Mouse (Mus musculus) heart, postnatal 25 days (tissue): ENCODE results near the gene Ppp1ca. TPM values are rescaled to one million over a fixed set of nuclear protein-coding genes. Genes with fewer than 3 reads are reported as not detected.

Experiments
- DNase-seq: peaks from one replicate; pipeline ENCODE4 v3.0.0; 2022; ENCODE audit warnings: low spot score
- intact Hi-C: fragments of 180-260 bp; cut with DNase I; formaldehyde crosslinking; loops from one replicate; pipeline ENCODE4 v1.15.1; 2025
- total RNA-seq, 2 experiments: library from RNA; stranded (reverse); gene quantifications; 2 replicates each; pipeline ENCODE4 v1.2.3; 2021

Ppp1ca gene
- total RNA-seq, 2 experiments from 2014 or later = 337 TPM

DNA sequence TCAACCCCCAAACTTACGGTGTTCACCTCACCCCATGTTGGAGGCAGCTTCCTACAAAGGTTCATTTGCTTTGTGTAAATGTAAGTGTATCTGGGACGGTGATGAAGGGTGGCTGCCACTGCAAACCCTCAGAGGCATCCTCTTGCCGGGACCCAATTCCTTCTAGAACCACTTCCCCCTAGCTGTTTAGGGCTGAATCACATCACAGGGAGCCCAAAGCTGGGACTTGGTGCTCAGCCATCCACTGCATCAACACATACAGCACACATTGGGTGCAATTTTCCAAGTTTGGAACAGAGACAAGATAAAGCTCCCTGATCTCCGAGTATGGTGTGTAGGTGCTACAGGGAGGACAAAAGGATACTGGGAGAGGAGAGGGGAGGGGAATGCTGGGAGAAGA lies 13.0 kb downstream of the Ppp1ca start:
- DNase-seq = no peak
- intact Hi-C loops = loop anchor here (5.0 kb wide), 2 partner anchors 38 to 102 kb away; partner anchors contain the start of gene Grk2

DNA sequence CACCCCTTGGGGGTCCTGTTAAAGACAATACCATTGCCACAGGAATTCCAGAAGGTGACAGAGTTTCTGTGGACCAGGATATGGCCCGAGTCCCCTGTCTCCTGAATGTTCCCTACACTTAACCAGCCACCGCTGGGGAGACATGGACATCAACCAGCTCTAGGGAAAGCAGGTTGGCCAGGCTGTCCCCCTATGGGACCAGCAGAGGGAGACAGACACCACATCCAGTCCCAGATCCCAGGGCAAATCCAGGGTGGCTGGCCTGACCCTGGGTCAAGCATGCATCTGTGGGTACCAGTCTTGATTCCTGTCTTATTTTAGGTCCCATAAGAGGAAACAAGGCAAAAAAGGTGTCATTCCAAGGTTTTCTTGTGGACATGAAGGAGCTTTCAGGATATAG lies 15.1 kb downstream of the Ppp1ca start:
- intact Hi-C loops = loop anchor here (1.0 to 5.0 kb wide), 3 partner anchors 21 to 100 kb away; partner anchors contain the start of gene Grk2
- no peak for DNase-seq

DNA sequence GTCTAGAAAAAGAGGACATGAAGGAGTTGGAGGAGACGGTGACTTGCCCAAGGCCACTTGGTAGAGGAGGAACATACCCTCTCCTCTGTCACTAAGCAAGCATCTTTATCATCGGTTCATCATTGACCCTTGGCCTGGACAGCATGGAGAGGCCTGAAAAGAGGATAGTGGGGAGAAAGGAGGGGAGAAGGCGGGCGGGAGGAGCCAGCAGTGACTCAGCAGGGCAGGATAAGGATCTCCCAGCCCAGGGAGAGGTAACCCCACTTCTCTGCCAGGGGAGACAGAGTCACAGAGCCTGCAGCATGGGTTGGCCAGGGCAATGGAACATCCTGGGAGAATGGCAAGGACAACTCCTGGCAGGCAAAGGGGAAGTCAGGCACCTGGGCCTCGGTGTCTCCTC lies 16.7 kb downstream of the Ppp1ca start:
- no peak for DNase-seq
- intact Hi-C loops = loop anchor here (5.0 kb wide), 1 partner anchor 99 kb away; the partner anchor contains the start of gene Grk2

DNA sequence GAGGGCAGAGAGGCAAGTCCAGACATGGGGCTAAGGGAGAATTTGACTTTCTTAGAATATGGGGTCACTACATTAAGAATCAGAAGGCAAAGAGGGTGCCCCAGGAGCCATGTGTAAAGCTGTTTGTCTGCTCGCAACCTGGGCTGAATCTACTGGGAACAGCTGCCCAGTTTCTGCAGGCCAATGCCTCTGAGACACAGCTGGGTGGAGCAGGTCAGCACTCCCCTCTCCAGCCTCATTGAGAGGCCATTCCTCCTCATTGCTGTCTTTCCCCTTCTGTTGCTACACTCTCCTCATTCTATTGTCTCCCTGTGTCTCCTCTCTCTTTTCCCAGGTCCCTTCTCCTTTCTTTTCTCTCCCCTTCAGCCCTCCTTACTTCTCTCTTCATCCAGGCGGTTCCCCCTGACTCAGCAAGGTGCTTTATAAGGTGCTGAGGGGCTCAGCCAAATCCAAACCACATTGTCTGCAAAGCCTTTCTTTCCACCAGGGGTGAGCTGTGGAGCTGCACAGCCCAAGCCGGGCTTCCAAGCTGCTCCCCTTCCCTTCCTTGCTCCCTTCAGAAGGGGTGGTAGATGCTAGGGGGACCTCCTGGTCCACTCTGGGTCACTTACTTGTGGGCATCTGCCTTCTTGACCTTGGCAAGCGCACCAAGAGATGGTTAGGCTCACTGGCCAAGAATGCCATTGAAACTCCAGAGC lies 20.2 kb downstream of the Ppp1ca start:
- intact Hi-C loops = no loop called here
- DNase-seq = no peak

DNA sequence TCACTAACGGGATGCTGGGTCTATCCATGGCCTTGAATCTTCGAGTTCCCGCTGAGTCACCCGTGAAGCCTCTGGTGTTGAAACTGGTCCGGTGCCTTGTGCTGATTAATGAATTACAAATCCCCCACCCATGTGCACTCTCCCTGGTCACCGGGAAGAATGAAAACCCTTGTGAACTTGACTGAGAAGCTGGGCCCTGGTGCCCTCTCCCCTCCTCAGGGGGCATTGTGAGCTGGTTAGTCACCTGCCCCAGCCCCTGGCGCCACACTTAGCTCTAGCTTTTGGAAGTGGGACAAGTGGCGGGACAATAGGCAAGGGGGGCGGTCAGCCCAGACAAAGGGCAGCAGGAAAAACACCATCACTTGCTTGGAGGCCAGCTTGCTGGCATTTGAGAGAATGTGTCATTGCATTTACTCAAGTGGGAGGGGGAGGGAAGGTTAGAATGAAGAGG lies 21.7 kb downstream of the Ppp1ca start:
- no peak for DNase-seq
- intact Hi-C loops = no loop called here

DNA sequence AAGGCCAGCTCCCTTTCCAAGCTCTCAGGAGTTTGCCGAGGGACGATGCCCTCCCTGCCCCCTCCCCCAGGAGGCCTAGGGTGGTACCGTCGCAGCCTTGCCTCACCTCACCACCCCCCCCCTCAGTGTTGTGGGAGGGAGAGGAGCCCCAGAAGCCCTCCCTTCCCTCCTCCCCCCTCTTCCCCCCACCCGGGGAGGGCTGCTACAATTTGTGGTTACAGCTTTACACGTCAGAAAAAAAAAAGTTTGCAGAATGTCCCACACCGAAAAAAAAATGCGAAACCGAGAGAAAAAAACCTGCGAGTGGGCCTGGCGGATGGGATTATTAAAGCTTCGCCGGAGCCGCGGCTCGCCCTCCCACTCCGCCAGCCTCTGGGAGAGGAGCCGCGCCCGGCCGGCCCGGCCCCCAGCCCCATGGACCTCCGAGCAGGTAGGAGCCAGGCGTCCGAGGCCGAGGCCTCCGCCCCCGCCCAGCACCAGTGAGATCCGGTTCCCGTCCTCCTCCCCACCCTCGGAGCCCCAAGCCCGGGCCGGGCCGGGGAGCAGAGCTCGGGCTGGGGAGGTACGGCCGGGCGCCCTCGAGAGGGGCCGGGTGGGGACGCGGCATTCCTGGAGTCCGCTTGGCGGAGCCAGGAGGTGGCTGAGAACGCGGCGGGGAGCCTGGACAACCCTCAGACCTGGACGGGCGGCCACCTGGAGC lies 22.4 kb downstream of the Ppp1ca start, which contains the start of the genes Clcf1 and AC109138.7:
Gene Clcf1 (plus strand): TSS at position 168 of the 700 bp plus-strand sequence.
Gene AC109138.7 (plus strand): TSS at position 287 of the 700 bp plus-strand sequence.
- no peak for DNase-seq

DNA sequence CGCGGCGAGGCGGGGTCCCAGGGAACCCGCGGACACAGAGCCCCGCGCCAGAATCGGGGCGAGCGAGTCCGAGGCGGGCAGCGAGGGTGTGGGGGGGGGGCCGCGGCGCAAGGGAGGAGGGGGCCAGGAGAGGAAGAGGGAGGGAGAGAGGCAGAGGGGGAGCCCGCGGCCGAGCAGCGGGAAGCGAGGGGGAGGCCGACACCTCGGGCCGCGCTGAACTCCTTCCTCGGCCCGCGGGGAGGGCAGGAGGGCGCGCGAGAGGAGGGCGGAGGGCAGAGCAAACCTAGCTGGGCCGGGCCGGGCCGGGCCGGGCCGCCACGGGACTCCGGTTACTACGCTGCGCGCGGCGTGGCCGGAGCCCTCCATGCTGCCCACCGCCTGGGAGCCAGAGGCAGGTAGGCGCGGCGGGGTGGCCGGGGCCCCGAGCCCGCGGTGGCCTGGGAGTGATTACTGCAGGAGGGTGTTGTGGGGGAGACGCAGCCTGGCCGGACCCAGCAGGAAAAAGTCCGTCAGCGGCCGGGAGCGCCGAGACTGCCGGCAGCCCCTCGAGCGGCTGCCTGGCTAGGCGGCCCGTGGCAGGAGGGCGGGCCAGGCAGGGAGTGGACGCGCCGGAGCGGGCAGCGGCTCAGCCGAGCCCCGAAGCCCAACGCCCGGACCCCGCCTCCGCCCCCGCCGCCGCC lies 23.0 kb downstream of the Ppp1ca start:
- intact Hi-C loops = no loop called here
- DNase-seq = no peak

More for the DNA sequence above, 22.4 kb downstream of the Ppp1ca start, which contains the start of the genes Clcf1 and AC109138.7:
- intact Hi-C loops = no loop called here

DNA sequence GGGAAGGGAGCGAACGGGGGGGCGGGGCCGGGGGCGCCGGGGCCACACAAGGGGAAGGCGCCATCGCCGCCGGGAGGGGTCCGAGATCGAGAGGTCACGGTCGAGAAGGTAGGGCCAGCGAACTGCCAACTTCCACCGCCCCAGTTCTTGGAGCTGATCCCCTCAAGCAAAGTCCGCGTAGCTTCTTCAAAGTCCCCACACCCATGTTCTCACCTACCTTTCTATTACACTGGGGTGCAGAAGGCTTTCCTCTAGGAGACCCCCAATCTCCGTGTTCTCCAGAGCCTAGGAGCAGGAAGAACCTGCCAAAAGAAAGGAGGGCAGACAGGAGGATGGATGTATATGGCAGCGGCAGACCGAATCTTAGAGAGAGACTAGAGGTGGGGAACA lies 23.6 kb downstream of the Ppp1ca start:
- intact Hi-C loops = no loop called here
- no peak for DNase-seq

DNA sequence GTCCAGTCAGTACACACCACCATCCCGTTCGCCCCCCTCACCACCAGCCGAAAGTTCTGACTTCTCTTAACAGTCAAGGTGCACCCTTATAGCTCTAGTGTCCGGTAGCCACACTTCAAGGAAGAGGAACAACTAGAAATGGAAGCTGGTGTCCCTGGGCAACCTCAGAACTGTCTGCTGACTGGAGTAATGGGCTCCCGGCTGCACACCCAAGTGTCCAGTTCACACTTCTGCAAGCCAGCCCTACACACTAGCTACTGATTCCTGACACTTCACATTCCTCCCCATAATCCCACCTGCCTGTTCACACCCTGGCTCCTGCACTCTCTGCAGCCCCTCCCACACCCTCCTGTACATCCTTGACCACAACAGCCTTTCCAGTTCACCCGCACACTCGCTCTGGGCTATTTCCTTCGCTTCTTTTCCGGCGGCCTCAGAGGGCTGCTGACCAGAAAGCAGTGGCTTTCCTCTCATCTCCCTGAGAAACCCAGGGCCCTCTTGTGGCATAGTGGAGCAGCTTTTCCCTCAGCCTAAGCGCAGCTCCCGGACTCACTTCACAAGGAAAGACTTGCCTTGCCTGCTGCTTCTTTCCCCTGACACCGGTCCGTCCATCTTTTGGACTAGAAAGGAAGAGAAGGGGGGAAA lies 24.3 kb downstream of the Ppp1ca start:
- DNase-seq = no peak
- intact Hi-C loops = no loop called here

DNA sequence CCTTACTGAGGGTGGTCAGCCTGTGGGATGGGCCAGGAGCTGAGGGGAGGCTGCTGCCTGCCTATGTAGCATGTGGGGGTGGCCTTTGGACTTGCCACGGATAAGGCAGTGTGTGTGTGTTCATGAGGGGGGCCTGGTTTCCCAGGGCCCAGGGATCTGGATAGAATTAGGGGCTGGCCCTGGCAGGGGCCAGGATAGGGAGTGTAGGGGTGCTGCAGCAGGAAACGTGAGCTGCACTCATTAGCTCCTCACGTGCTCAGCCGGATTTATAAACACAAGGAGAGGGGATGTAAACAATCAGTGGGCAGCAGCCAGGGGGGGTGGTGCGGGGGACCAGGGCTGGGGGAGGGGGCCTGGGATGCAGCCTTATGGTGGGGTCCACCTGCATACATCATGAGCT lies 25.3 kb downstream of the Ppp1ca start:
- intact Hi-C loops = no loop called here
- DNase-seq = no peak

DNA sequence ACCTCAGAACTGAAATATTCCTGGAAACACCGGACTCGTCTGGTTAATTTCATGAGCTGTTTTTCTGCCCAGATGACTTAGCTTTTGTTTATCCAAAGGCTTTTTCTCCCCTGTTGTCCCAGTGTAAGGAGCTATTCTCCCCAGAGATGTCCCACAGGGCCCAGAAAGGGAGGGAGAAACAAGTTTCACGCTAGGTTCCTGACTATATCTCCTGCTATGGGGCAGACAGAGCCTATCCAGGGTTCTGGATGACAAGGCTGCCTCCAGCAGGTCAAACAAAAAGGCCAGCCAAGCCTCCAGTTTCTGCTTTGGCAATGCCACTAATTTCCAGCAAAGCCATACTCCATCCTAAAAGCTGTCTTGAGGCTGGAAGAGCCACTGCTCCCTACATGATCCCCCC lies 26.0 kb downstream of the Ppp1ca start:
- no peak for DNase-seq
- intact Hi-C loops = no loop called here

DNA sequence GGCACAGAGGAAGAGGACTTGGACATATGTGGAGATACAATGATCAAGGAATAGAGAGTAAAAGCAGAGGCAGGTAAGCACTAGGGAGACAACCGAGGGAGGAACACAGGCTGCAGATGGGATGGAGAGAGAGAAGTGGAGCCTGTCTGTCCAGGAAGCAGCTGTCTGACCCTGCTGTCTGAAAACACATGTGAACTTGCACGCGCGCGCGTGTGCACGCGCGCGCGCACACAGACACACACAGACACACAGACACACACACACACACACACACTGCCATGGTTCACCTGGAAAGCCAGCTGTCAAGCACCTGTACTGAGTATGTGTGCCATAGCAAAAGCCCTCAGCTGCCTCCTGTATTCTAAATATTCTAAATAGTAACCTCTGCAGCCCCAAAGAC lies 26.4 kb downstream of the Ppp1ca start:
- intact Hi-C loops = no loop called here
- no peak for DNase-seq

DNA sequence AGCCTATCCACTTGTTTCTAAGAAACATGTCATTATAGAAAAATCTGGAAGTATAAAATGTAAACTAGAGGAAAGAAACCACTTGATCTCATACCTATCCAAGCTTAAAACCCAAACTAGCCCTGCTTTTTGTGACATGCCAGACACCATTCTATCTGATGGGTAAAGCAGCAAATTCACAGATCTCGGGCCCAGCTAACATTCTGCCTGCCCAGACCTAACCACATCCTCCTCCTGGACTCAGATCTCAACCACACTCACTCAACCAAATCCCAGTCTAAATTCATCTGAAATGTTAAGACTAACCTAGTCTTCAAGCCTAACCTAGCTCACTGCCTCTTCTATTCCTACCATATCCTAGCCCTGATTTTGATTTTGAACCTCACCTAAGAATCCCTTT lies 26.9 kb downstream of the Ppp1ca start:
- intact Hi-C loops = no loop called here
- no peak for DNase-seq

DNA sequence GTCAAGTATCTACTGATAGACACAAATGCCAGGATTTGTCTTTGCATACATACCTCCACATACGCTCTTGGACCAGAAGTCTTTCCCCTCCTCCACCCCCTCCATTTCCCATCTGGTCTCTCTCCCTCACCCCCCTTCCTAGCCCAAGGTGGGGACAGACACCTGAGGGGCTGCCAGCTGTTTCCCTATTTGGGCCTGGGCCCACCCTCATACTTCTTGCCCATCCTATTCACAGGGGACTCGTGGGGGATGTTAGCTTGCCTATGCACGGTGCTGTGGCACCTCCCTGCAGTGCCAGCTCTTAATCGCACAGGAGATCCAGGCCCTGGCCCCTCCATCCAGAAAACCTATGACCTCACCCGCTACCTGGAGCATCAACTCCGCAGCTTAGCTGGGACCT lies 28.1 kb downstream of the Ppp1ca start:
- no peak for DNase-seq
- intact Hi-C loops = no loop called here

DNA sequence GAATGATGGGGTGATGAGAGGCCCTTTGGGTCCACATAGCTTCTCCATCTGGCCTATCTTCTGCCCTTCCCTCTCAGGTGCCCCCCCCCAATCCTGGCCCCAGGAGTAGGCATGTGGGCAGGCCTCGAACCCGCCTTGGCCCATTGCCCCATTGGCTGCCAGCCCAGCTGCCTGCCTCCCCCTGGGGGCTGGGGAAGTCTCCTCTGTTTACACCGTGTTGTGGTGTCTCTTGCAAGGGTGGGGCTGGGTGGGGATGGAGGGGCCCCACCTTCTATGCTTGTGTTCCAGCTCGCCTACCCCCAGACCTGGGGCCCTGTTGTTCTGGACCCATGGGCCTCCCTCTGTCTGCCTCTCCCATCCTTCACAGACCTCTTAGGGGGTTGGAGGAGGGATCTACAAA lies 28.6 kb downstream of the Ppp1ca start:
- DNase-seq = no peak
- intact Hi-C loops = no loop called here

DNA sequence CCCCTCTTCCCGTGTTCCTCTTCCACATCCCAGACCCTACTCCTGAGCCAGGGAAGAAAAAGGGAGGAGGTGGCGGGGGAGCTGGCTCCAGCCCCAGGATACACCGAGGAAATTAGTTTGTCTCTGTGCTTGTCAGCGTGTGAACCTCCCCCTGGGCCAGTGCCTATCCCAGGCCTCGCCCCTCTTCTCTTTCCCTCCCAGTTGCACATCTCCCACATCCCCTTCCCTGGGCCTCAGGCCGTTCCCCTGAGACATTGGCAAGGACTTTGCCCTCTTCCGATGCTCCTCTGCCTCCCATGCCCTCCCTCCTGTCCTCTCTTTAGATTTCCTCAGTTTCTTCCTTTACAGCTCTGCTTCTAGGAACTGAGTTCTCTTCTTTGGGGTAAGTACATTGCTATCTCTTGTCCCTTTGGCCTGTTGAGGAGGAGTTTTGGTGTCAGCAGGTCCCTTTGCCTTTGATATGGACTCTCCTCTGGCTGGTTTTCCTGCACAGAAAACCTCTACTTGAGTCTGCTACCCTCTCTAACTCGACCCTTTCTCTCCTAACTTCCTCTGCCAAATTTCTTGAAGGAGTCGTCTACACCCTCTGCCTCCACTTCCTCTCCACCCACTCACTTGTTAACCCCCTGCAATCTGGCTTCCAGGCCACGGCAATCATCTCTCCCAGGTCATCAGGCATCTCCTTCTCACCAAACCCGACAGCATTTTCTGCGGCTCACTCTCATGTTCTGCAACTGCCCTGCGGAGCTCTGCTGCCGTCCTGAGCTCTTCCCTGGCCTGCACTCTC lies 29.3 kb downstream of the Ppp1ca start:
- no peak for DNase-seq
- intact Hi-C loops = no loop called here

DNA sequence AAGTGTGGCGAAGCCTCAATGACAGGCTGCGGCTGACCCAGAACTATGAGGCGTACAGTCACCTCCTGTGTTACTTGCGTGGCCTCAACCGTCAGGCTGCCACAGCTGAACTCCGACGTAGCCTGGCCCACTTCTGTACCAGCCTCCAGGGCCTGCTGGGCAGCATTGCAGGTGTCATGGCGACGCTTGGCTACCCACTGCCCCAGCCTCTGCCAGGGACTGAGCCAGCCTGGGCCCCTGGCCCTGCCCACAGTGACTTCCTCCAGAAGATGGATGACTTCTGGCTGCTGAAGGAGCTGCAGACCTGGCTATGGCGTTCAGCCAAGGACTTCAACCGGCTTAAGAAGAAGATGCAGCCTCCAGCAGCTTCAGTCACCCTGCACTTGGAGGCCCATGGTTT lies 30.3 kb downstream of the Ppp1ca start:
- no peak for DNase-seq
- intact Hi-C loops = no loop called here

DNA sequence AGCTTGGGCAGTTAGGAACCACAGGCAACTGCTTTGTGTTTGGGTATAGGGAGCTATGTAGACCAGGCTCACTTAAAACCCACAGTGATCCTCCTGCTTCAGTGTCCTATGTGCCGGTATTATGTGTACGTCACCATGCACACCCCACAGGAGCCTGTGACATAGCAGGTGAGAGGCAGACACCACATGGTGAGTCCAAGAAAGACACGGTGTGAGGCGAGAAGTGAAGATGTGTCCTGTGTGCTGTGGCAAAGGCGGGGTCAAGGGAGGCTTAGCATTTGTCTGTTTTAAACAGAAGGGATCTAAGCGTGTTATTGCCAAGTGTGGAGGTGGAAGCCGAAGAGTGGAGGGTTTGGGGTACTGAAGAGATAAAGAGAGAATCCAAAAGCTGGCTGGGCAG lies 34.9 kb downstream of the Ppp1ca start:
- intact Hi-C loops = loop anchor here (5.0 kb wide), 2 partner anchors 104 to 209 kb away; no protein-coding TSS in a partner anchor
- DNase-seq = no peak

DNA sequence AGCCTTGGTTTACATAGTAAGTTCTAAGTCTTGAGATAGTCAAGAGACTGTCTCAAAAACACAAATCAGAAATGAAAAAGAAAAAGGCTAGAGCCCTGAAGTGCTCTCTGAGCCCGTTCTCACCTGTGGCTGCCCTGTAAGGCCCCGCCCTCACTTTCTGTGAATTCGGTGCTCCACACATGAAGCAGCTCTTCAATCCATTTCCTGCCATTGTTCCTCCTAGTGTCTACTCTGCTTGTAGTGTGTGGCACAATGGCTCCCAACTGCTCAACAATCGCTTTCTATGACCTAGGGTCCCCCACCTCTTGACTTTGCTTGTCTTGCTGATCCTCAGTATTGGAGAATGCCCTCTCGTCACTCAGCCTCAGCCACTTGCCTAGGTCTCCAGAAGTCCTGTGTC lies 35.6 kb downstream of the Ppp1ca start:
- DNase-seq = no peak
- intact Hi-C loops = loop anchor here (5.0 kb wide), 2 partner anchors 105 to 210 kb away; no protein-coding TSS in a partner anchor
